Comparison of ENCODE assay signal across 21 mouse cellular contexts in the genomic region with DNA sequence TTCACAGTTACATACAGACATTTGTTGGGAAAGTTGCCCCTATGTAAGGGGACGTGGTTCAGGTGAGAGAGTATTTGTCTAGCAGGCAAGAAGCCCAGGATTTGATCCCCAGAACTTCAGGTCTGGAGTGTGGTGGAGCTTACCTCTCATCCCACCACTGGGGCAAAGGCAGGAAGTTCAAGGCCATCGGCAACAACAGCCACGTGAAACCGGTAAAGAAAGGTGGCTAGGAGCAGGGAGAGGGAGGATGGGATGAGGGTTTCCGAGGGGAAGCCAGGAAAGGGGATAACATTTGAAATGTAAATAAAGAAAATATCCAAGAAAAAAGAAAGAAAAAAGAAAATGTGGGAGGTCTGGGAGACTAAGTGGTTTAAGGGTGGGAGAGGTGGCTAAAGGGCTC. TPM values are rescaled to one million over a fixed set of nuclear protein-coding genes. Genes with fewer than 3 reads are reported as not detected.
"Had no signal": no experiment of that assay in that cellular context is flagged by ENCODE, and none has a peak within 500 bp of the region (broad histone marks: within the 10 kb centered on the region; RNA-seq: fewer than 3 reads in every experiment).

No protein-coding gene starts in this region.

- H3K4me2 ChIP-seq: lung, embryonic 14.5 days; midbrain, embryonic 12.5 days; neural tube, embryonic 13.5 days; neural tube, embryonic 15.5 days had no signal

- H3K9me3 ChIP-seq: midbrain, embryonic 10.5 days; midbrain, embryonic 12.5 days; neural tube, embryonic 13.5 days; neural tube, embryonic 15.5 days had no signal

- H3K27me3 ChIP-seq: neural tube, embryonic 13.5 days; neural tube, embryonic 15.5 days had no signal

- H3K36me3 ChIP-seq: midbrain, embryonic 10.5 days; midbrain, embryonic 12.5 days; neural tube, embryonic 13.5 days; neural tube, embryonic 15.5 days had no signal

- H3K9ac ChIP-seq: lung, embryonic 14.5 days; midbrain, embryonic 12.5 days; neural tube, embryonic 13.5 days; neural tube, embryonic 15.5 days had no signal

- ATAC-seq: lung, postnatal 0 days; midbrain, embryonic 16.5 days had no signal

- DNase-seq: lung, adult 18-20 months; lung, embryonic 14.5 days; lung, postnatal 14 days; lung, postnatal 36 days; midbrain, embryonic 14.5 days; retina, postnatal 1 day; right cerebral cortex, adult 18-20 months; right cerebral cortex, postnatal 25 days; right cerebral cortex, postnatal 4 days; spleen, adult 18-20 months; thymus, adult 18-20 months; thymus, postnatal 14 days; thymus, postnatal 36 days had no signal

- H3K27ac ChIP-seq: midbrain, embryonic 10.5 days; midbrain, embryonic 12.5 days; neural tube, embryonic 13.5 days; neural tube, embryonic 15.5 days had no signal

- H3K4me3 ChIP-seq: midbrain, embryonic 10.5 days; midbrain, embryonic 12.5 days; myocyte; neural tube, embryonic 13.5 days; neural tube, embryonic 15.5 days had no signal

- H3K4me1 ChIP-seq: midbrain, embryonic 12.5 days; neural tube, embryonic 15.5 days had no signal

RNA-seq across cellular contexts. Expression of a gene that starts 7.7 kb away (rescaled TPM):
- polyA plus RNA-seq: myocyte; thymus, postnatal 0 days had no signal
